Mouse (Mus musculus) midbrain, postnatal 0 days (tissue): ENCODE measurements around the gene Celsr1. TPM values are rescaled to one million over a fixed set of nuclear protein-coding genes. Genes with fewer than 3 reads are reported as not detected.

Source experiments
- ATAC-seq: fragments of 200-750 bp; cut with Nextera tagmentation; 2 replicates; pipeline ENCODE4 v1.8.0; 2017; ENCODE audit warnings: moderate number of reproducible peaks, mild to moderate bottlenecking, moderate TSS enrichment, moderate library complexity; ENCODE audit not compliant: low FRiP score
- DNase-seq: peaks from one replicate; pipeline ENCODE4 v3.0.0-alpha.2; 2015; ENCODE audit warnings: low spot score
- H3K27ac ChIP-seq: fragments of 300-500 bp; sonication (generic); 2 replicates; pipeline ENCODE4 v1.5.1; 2014; ENCODE audit warnings: low read depth, mild to moderate bottlenecking, low read length, mixed read lengths
- H3K27me3 ChIP-seq: fragments of 300-500 bp; sonication (generic); 2 replicates; pipeline ENCODE4 v1.6.1; 2014; ENCODE audit warnings: low read length, control low read depth, mixed read lengths; ENCODE audit not compliant: insufficient read depth
- H3K36me3 ChIP-seq: fragments of 300-500 bp; sonication (generic); 2 replicates; pipeline ENCODE4 v1.6.1; 2014; ENCODE audit warnings: low read length, control low read depth, mixed read lengths; ENCODE audit not compliant: insufficient read depth
- H3K4me1 ChIP-seq: fragments of 300-500 bp; sonication (generic); 2 replicates; pipeline ENCODE4 v1.6.1; 2014; ENCODE audit warnings: mild to moderate bottlenecking, control low read depth, antibody characterized with exemption, low read length, mixed read lengths; ENCODE audit not compliant: insufficient read depth
- H3K4me2 ChIP-seq: fragments of 300-500 bp; sonication (generic); 2 replicates; pipeline ENCODE4 v1.6.1; 2014; ENCODE audit warnings: low read depth, mild to moderate bottlenecking, low read length, mixed read lengths; ENCODE audit not compliant: poor library complexity, severe bottlenecking
- H3K4me3 ChIP-seq: fragments of 300-500 bp; sonication (generic); 2 replicates; pipeline ENCODE4 v1.5.1; 2014; ENCODE audit warnings: low read depth, mild to moderate bottlenecking, low read length, moderate library complexity
- H3K9ac ChIP-seq: fragments of 300-500 bp; sonication (generic); replicated peaks from 2 replicates; pipeline ENCODE4 v1.6.1; 2014; ENCODE audit warnings: mild to moderate bottlenecking, low read length, moderate library complexity, mixed read lengths; ENCODE audit not compliant: poor library complexity, severe bottlenecking
- H3K9me3 ChIP-seq: fragments of 300-500 bp; sonication (generic); 2 replicates; pipeline ENCODE4 v1.6.1; 2016; ENCODE audit warnings: low read length, control low read depth
- CTCF ChIP-seq: IDR thresholded peaks from 2 replicates; pipeline ENCODE4 v1.5.1; 2016; ENCODE audit warnings: antibody characterized with exemption, mild to moderate bottlenecking
- WGBS: fragments of 180-500 bp; shearing (Covaris S2); extraction: QIAGEN DNeasy Blood & Tissue Kit; methylation state at CpG from one replicate; pipeline ENCODE4 v1.1.7; 2014; 5-methylcytosine and 5-hydroxymethylcytosine counted together
- polyA plus RNA-seq: library from polyadenylated mRNA; unstranded; fragments of >200 nt; fragmentation: Nextera tagmentation; extraction: Ambion mirVana; gene quantifications from 2 replicates; pipeline ENCODE4 v1.2.1, GENCODE M21; 2015
- total RNA-seq: library from RNA; depleted of rRNA; stranded (reverse); fragments of >200 nt; gene quantifications from 2 replicates; pipeline ENCODE4 v1.2.3, GENCODE M21; 2014

Gene Celsr1
- total and polyA plus RNA-seq, 2 experiments from 2014 or later: 0.79 to 15.0 TPM

GRCm38 (mm10) chr15:85971596-85971995 lies 62.0 kb downstream of the Celsr1 start:
- H3K4me3 ChIP-seq: no peak overlapping the region
- H3K9ac ChIP-seq: no peak overlapping the region
- WGBS: 48% methylated on average over 5 of the region's 5 CpGs
- H3K36me3 ChIP-seq: no peaks in the 10 kb centered on the region
- H3K4me2 ChIP-seq: no peak overlapping the region
- no peak overlapping the region for H3K27ac ChIP-seq
- ATAC-seq: no peak
- no peaks in the 10 kb centered on the region for H3K27me3 ChIP-seq
- peaks cover 9% of the 10 kb centered on the region; the same call in 1 of the 2 replicates for H3K4me1 ChIP-seq
- no peaks in the 10 kb centered on the region for H3K9me3 ChIP-seq
- no peak for DNase-seq
- TF ChIP-seq CTCF: no peak

GRCm38 (mm10) chr15:85970441-85970840 lies 63.1 kb downstream of the Celsr1 start:
- Histone ChIP-seq H3K27me3 (no peaks in the 10 kb centered on the region), H3K36me3 (no peaks in the 10 kb centered on the region), H3K4me2 (no peak overlapping the region), H3K9ac (no peak overlapping the region), H3K9me3 (no peaks in the 10 kb centered on the region), H3K4me3 (no peak overlapping the region), H3K27ac (no peak overlapping the region), H3K4me1 (no peaks in the 10 kb centered on the region; the same call in 1 of the 2 replicates)
- ATAC-seq: no peak
- WGBS: 75% methylated on average over 8 of the region's 8 CpGs
- no peak for TF ChIP-seq CTCF
- no peak for DNase-seq

GRCm38 (mm10) chr15:85969707-85970153 lies 63.8 kb downstream of the Celsr1 start:
- Histone ChIP-seq H3K27me3 (no peaks in the 10 kb centered on the region), H3K4me3 (no peak overlapping the region), H3K9me3 (no peaks in the 10 kb centered on the region), H3K27ac (no peak overlapping the region), H3K36me3 (no peaks in the 10 kb centered on the region), H3K4me2 (no peak overlapping the region), H3K9ac (no peak overlapping the region), H3K4me1 (no peaks in the 10 kb centered on the region; the same call in 1 of the 2 replicates)
- 51% methylated on average over 3 of the region's 3 CpGs for WGBS
- no peak for ATAC-seq
- DNase-seq: peak; percentile 80
- no peak for TF ChIP-seq CTCF

GRCm38 (mm10) chr15:85969291-85969690 lies 64.3 kb downstream of the Celsr1 start:
- no peaks in the 10 kb centered on the region for H3K27me3 ChIP-seq
- no peaks in the 10 kb centered on the region; the same call in 1 of the 2 replicates for H3K4me1 ChIP-seq
- H3K9ac ChIP-seq: no peak overlapping the region
- WGBS: 88% methylated on average over 7 of the region's 7 CpGs
- H3K27ac ChIP-seq: no peak overlapping the region
- no peak overlapping the region for H3K4me2 ChIP-seq
- H3K4me3 ChIP-seq: no peak overlapping the region
- DNase-seq (no peak), ATAC-seq (no peak)
- H3K36me3 ChIP-seq: no peaks in the 10 kb centered on the region
- H3K9me3 ChIP-seq: no peaks in the 10 kb centered on the region
- TF ChIP-seq CTCF: no peak

GRCm38 (mm10) chr15:85966032-85966431 lies 67.5 kb downstream of the Celsr1 start:
- WGBS: 83% methylated on average over 7 of the region's 7 CpGs
- no peak for TF ChIP-seq CTCF
- H3K27me3 ChIP-seq: no peaks in the 10 kb centered on the region
- no peaks in the 10 kb centered on the region; the same call in 1 of the 2 replicates for H3K4me1 ChIP-seq
- no peaks in the 10 kb centered on the region for H3K9me3 ChIP-seq
- no peaks in the 10 kb centered on the region for H3K36me3 ChIP-seq
- ATAC-seq: no peak
- H3K27ac ChIP-seq: no peak overlapping the region
- DNase-seq: no peak
- H3K4me2 ChIP-seq: no peak overlapping the region
- H3K4me3 ChIP-seq: no peak overlapping the region
- no peak overlapping the region for H3K9ac ChIP-seq

GRCm38 (mm10) chr15:85963279-85963840 lies 70.2 kb downstream of the Celsr1 start:
- WGBS: 82% methylated on average over 8 of the region's 8 CpGs
- no peaks in the 10 kb centered on the region for H3K9me3 ChIP-seq
- no peaks in the 10 kb centered on the region for H3K36me3 ChIP-seq
- DNase-seq (no peak), ATAC-seq (no peak)
- no peak overlapping the region for H3K4me2 ChIP-seq
- no peaks in the 10 kb centered on the region; the same call in 1 of the 2 replicates for H3K4me1 ChIP-seq
- no peak overlapping the region for H3K4me3 ChIP-seq
- H3K27ac ChIP-seq: no peak overlapping the region
- H3K27me3 ChIP-seq: no peaks in the 10 kb centered on the region
- no peak for TF ChIP-seq CTCF
- no peak overlapping the region for H3K9ac ChIP-seq
